Mouse (Mus musculus) testis, adult 2 months (tissue): ENCODE results near the gene B4galnt3.

Experiments
- CTCF ChIP-seq: fragments of 200-500 bp; IDR thresholded peaks from 2 replicates; pipeline ENCODE4 v1.5.1; 2012; ENCODE audit warnings: low read depth, mild to moderate bottlenecking, inconsistent platforms, low read length, moderate library complexity; ENCODE audit not compliant: control insufficient read depth, insufficient read depth, insufficient replicate concordance
- POLR2A ChIP-seq: fragments of 200-500 bp; IDR thresholded peaks from 2 replicates; pipeline ENCODE4 v1.6.1; 2012; ENCODE audit warnings: low read depth, mild to moderate bottlenecking, inconsistent platforms, low read length, moderate library complexity; ENCODE audit not compliant: control insufficient read depth

DNA sequence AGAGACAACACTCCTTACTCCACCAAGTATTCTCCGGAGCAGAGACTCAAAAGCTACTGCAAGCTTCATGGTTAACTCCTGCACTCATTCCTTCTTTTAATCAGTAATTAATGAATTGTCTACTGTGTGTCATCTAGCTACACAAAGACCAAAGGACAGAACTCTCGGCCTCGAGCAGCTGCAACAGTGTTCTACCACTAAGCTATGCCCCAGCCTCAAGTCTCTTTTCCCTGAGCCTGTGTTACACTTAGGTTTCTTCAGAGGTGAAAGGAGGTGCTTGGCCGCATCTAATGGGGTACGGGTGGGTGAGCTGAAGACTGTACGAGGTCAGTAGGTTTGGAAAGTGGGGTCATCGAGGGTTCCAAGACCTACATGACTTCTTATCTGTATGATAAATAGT lies 30.8 kb downstream of the B4galnt3 start:
- TF ChIP-seq CTCF (no peak), POLR2A (no peak)
